Mouse (Mus musculus): ENCODE results near the gene Runx3. TPM values are rescaled to one million over a fixed set of nuclear protein-coding genes. Genes with fewer than 3 reads are reported as not detected.
"Not testable (repeated sequence)": the region's sequence is repeated elsewhere in the genome, so short reads cannot be mapped to it uniquely, and the experiment has no call there.

Gene Runx3
- total RNA-seq, 2 experiments from 2014 or later = 0.26 to 0.32 TPM

- intact Hi-C loops (cut with DNase I) = no loop called here
- DNase-seq = no peak
These were observed 46.2 kb downstream of the Runx3 start for GRCm38 (mm10) chr4:135166413-135167225.

- DNase-seq = no peak
- intact Hi-C loops (cut with DNase I) = no loop called here
These were observed 47.5 kb downstream of the Runx3 start for GRCm38 (mm10) chr4:135167816-135168527.

GRCm38 (mm10) chr4:135169096-135169495 is 48.6 kb downstream of the Runx3 start:
- intact Hi-C loops (cut with DNase I) = no loop called here
- no peak for DNase-seq

- intact Hi-C loops (cut with DNase I) = no loop called here
These were observed 49.0 kb downstream of the Runx3 start for GRCm38 (mm10) chr4:135169501-135169900.

GRCm38 (mm10) chr4:135171304-135171875 is 50.9 kb downstream of the Runx3 start:
- intact Hi-C loops (cut with DNase I) = no loop called here
- DNase-seq = no peak

More at GRCm38 (mm10) chr4:135169501-135169900, 49.0 kb downstream of the Runx3 start:
- DNase-seq = no peak

GRCm38 (mm10) chr4:135175406-135176120 is 55.1 kb downstream of the Runx3 start:
- peak; percentile 25 to 45 for DNase-seq
- intact Hi-C loops (cut with DNase I) = no loop called here

- no peak for DNase-seq
- intact Hi-C loops (cut with DNase I) = no loop called here
These were observed 57.1 kb downstream of the Runx3 start for GRCm38 (mm10) chr4:135177568-135177967.

- intact Hi-C loops (cut with DNase I) = no loop called here
- peak; percentile 34 to 59 for DNase-seq
These were observed 58.6 kb downstream of the Runx3 start for GRCm38 (mm10) chr4:135179077-135179481.

GRCm38 (mm10) chr4:135181819-135182218 is 61.4 kb downstream of the Runx3 start:
- intact Hi-C loops (cut with DNase I) = no loop called here
- DNase-seq = no peak

- DNase-seq; intact Hi-C loops (cut with DNase I): not testable (repeated sequence)
These were observed 63.8 kb downstream of the Runx3 start for GRCm38 (mm10) chr4:135184277-135184676.

- DNase-seq = peak in 1 of 2 experiments; percentile 34
- intact Hi-C loops (cut with DNase I) = no loop called here
These were observed 69.1 kb downstream of the Runx3 start for GRCm38 (mm10) chr4:135189452-135190008.

- intact Hi-C loops (cut with DNase I) = no loop called here
- DNase-seq = no peak
These were observed 69.9 kb downstream of the Runx3 start for GRCm38 (mm10) chr4:135190364-135190763.

GRCm38 (mm10) chr4:135191185-135191584 is 70.7 kb downstream of the Runx3 start:
- intact Hi-C loops (cut with DNase I) = no loop called here
- no peak for DNase-seq

GRCm38 (mm10) chr4:135191604-135192003 is 71.2 kb downstream of the Runx3 start:
- no peak for DNase-seq
- intact Hi-C loops (cut with DNase I) = no loop called here

GRCm38 (mm10) chr4:135192841-135193240 is 72.4 kb downstream of the Runx3 start:
- intact Hi-C loops (cut with DNase I) = no loop called here
- peak in 1 of 2 experiments; percentile 27 for DNase-seq

GRCm38 (mm10) chr4:135197857-135198256 is 77.4 kb downstream of the Runx3 start:
- intact Hi-C loops (cut with DNase I) = no loop called here
- DNase-seq = no peak

- intact Hi-C loops (cut with DNase I) = no loop called here
- no peak for DNase-seq
These were observed 81.3 kb downstream of the Runx3 start for GRCm38 (mm10) chr4:135201771-135202170.

GRCm38 (mm10) chr4:135203279-135203678 is 82.8 kb downstream of the Runx3 start:
- intact Hi-C loops (cut with DNase I) = no loop called here
- DNase-seq = peak; percentile 34 to 36

- no peak for DNase-seq
- intact Hi-C loops (cut with DNase I) = loop anchor here (2.0 kb wide), 1 partner anchor 49 kb away; no protein-coding TSS in a partner anchor
These were observed 83.5 kb downstream of the Runx3 start for GRCm38 (mm10) chr4:135203806-135204560.

GRCm38 (mm10) chr4:135204666-135205065 is 84.2 kb downstream of the Runx3 start:
- intact Hi-C loops (cut with DNase I) = loop anchor here (2.0 to 5.0 kb wide), 2 partner anchors 50 to 187 kb away; no protein-coding TSS in a partner anchor
- no peak for DNase-seq

Measured in heart, postnatal 10 days (tissue).